Mouse (Mus musculus) spleen, postnatal 36 days (tissue): Measurements from ENCODE around the gene Coa6.

ENCODE experiments used
- DNase-seq, 2 experiments: peaks; one replicate each; pipeline ENCODE4 v3.0.0; 2022; ENCODE audit warnings: low spot score in 2 of 2, mixed read lengths in 1 of 2

The Coa6 gene

GRCm38 (mm10) chr8:126464071-126464470 is 41.8 kb downstream of the Coa6 start:
- no peak for DNase-seq

- peak in 1 of 2 experiments; percentile 19 for DNase-seq
Measured at GRCm38 (mm10) chr8:126473802-126474298, 51.5 kb downstream of the Coa6 start.

DNA sequence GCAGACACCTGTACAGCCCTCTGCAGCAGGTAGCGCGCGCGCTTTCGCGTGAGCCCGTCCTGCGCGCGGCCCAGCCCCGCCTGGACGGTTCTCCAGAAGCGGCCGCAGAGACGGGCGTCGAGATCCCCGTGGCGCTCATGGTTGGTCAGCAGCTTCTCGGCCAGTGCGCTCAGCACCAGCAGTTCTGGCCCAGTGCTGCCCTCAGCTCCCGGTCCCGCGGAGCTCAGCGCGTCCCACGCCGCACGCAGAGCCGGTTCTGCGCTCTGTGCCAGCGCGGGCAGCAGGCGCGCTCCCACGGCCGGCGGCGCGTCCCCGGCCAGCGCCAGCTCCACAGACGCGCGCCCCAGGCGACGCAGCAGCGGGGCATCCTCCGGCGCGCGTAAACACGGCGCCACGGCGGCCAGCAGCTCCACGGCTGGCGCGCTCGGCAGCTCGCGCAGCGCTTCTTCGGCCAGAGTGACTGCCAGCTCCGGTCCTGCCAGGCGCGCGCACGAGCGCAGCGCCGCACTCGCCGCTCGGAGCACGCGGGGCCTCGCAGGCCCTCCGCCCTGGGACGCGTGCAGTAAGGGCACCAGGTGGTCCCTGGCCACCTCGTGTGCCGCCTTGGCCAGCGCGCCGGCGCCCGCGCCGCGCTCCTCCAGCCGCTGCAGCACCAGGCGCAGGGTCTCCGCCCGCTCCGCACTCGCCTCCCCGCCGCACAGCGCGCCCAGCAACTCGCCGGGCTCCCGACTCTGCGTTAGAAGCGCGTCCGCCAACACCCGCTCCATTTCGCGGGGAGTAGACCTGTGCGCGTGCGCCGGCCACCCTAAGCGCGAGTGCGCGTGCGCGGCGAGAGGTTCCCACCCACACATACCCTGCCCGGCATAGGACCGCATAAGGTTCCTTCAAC is 52.2 kb downstream of the Coa6 start, which contains the start of gene Tarbp1:
Tarbp1 (minus strand) TSS at position 767 of the 889 bp plus-strand sequence.
- DNase-seq = peak; percentile 88 to 89
